In genomic region chr10:8089296-8089695, GRCm38 (mm10) we compare ENCODE assay signal across 9 mouse cellular contexts.
DNase-seq lines count a peak whose midpoint lies in the region; ATAC-seq lines count a peak whose summit lies in the region.
"Had no signal": no experiment of that assay in that cellular context is flagged by ENCODE, and none has a peak within 500 bp of the region (broad histone marks: within the 10 kb centered on the region; RNA-seq: fewer than 3 reads in every experiment).

No protein-coding gene starts in this region.

- H3K4me3 ChIP-seq in heart, embryonic 12.5 days: no peak overlapping the region
- H3K4me3 ChIP-seq in midbrain, embryonic 12.5 days: no peak overlapping the region
- H3K4me3 ChIP-seq: embryonic facial prominence, embryonic 15.5 days had no signal

- H3K36me3 ChIP-seq in heart, embryonic 12.5 days: no peaks in the 10 kb centered on the region
- H3K36me3 ChIP-seq in midbrain, embryonic 12.5 days: no peaks in the 10 kb centered on the region
- H3K36me3 ChIP-seq: embryonic facial prominence, embryonic 15.5 days had no signal

- H3K9ac ChIP-seq in heart, embryonic 12.5 days: no peak overlapping the region
- no peak overlapping the region for H3K9ac ChIP-seq in midbrain, embryonic 12.5 days (replicated peaks)
- H3K9ac ChIP-seq: embryonic facial prominence, embryonic 15.5 days had no signal

- no peak for ATAC-seq in heart, embryonic 12.5 days (ENCODE audit: insufficient number of reproducible peaks, low FRiP score)
- peak; percentile 75; the same call in 1 of the 2 replicates for ATAC-seq in midbrain, embryonic 12.5 days (ENCODE audit: low FRiP score, low read depth)

- H3K9me3 ChIP-seq in heart, embryonic 12.5 days (replicated peaks): no peaks in the 10 kb centered on the region
- no peaks in the 10 kb centered on the region for H3K9me3 ChIP-seq in midbrain, embryonic 12.5 days
- H3K9me3 ChIP-seq: embryonic facial prominence, embryonic 15.5 days had no signal

- no peak for DNase-seq in heart, adult 9 months (ENCODE audit: low spot score in 2 of 2)
- peak; percentile 59 for DNase-seq in embryo, embryonic 11 days
- peak; percentile 4 for DNase-seq in kidney, adult 11 months
- DNase-seq in urinary bladder, adult 18-20 months (ENCODE audit: low spot score in 2 of 2): no peak
- DNase-seq in frontal cortex, postnatal 10 days (ENCODE audit: low spot score in 2 of 2): no peak
- DNase-seq in layer of hippocampus, adult 18-20 months (ENCODE audit: low spot score in 2 of 2): no peak

- H3K4me2 ChIP-seq in heart, embryonic 12.5 days: 0 out of 2 replicates have a peak overlapping the region, but pooled peaks have one; percentile 17
- H3K4me2 ChIP-seq in midbrain, embryonic 12.5 days (replicated peaks): 0 out of 2 replicates have a peak overlapping the region, but pooled peaks have one; percentile 17
- H3K4me2 ChIP-seq: embryonic facial prominence, embryonic 15.5 days had no signal

- no peaks in the 10 kb centered on the region for H3K27me3 ChIP-seq in heart, embryonic 12.5 days (replicated peaks)
- 0 out of 2 replicates have a peak, but pooled peaks cover 4% of the 10 kb centered on the region for H3K27me3 ChIP-seq in midbrain, embryonic 12.5 days
- H3K27me3 ChIP-seq: embryonic facial prominence, embryonic 15.5 days had no signal

- H3K4me1 ChIP-seq in heart, embryonic 12.5 days (replicated peaks): peaks cover 43% of the 10 kb centered on the region
- H3K4me1 ChIP-seq in midbrain, embryonic 12.5 days: peaks cover 15% of the 10 kb centered on the region

- 22% methylated on average over 9 of the region's 9 CpGs for WGBS in heart, embryonic 12.5 days
- WGBS in midbrain, embryonic 12.5 days: 9% methylated on average over 9 of the region's 9 CpGs

- H3K27ac ChIP-seq in heart, embryonic 12.5 days (ENCODE audit: poor library complexity, severe bottlenecking): peak overlapping the region; percentile 48; the same call in 1 of the 2 replicates
- no peak overlapping the region for H3K27ac ChIP-seq in midbrain, embryonic 12.5 days (replicated peaks)
- H3K27ac ChIP-seq: embryonic facial prominence, embryonic 15.5 days had no signal

Comparison
In these comparisons a context has a peak if more than half of its experiments do, and no peak if none do; other contexts are left out.
1. DNase-seq: peak in embryo, embryonic 11 days (single experiment) and kidney, adult 11 months (single experiment); none in heart, adult 9 months (0 of 2), urinary bladder, adult 18-20 months (0 of 2), frontal cortex, postnatal 10 days (0 of 2) and layer of hippocampus, adult 18-20 months (0 of 2).